Mouse (Mus musculus) NIH3T3 (cell line): Measurements from ENCODE around the gene Aknad1.

Experiments
- DNase-seq: peaks from one replicate; pipeline ENCODE4 v3.0.0-alpha.2; 2012; ENCODE audit warnings: low read depth

Gene Aknad1

GRCm38 (mm10) chr3:108739045-108739708 lies at the start of gene Aknad1:
TSS of gene Aknad1 (plus strand) at chr3:108739658.
- no peak for DNase-seq

- no peak for DNase-seq
These were observed 49.5 kb upstream of the Aknad1 start for GRCm38 (mm10) chr3:108689979-108690378.

GRCm38 (mm10) chr3:108694321-108694720 lies 45.1 kb upstream of the Aknad1 start:
- no peak for DNase-seq

GRCm38 (mm10) chr3:108698662-108699061 lies 40.8 kb upstream of the Aknad1 start:
- DNase-seq, result no peak

GRCm38 (mm10) chr3:108699786-108700185 lies 39.7 kb upstream of the Aknad1 start:
- DNase-seq, result no peak

GRCm38 (mm10) chr3:108701256-108701655 lies 38.2 kb upstream of the Aknad1 start:
- peak; percentile 70 for DNase-seq

- no peak for DNase-seq
These were observed 36.7 kb upstream of the Aknad1 start for GRCm38 (mm10) chr3:108702789-108703188.

GRCm38 (mm10) chr3:108711296-108711695 lies 28.2 kb upstream of the Aknad1 start:
- DNase-seq, result no peak

- DNase-seq, result no peak
These were observed 26.3 kb upstream of the Aknad1 start for GRCm38 (mm10) chr3:108713065-108713675.

- DNase-seq, result no peak
These were observed 24.6 kb upstream of the Aknad1 start for GRCm38 (mm10) chr3:108714837-108715236.

- no peak for DNase-seq
These were observed 21.5 kb upstream of the Aknad1 start for GRCm38 (mm10) chr3:108717896-108718502.

- no peak for DNase-seq
These were observed 20.1 kb upstream of the Aknad1 start for GRCm38 (mm10) chr3:108719357-108719756.

GRCm38 (mm10) chr3:108719761-108720160 lies 19.7 kb upstream of the Aknad1 start:
- no peak for DNase-seq

GRCm38 (mm10) chr3:108721076-108721991 lies 18.1 kb upstream of the Aknad1 start:
- peak; percentile 76 for DNase-seq

- DNase-seq, result peak; percentile 99
These were observed 17.2 kb upstream of the Aknad1 start, which contains the start of gene Gpsm2 for GRCm38 (mm10) chr3:108722036-108722872. TSS of gene Gpsm2 (minus strand) at chr3:108722309.

- no peak for DNase-seq
These were observed 13.0 kb upstream of the Aknad1 start for GRCm38 (mm10) chr3:108726413-108726812.

- no peak for DNase-seq
These were observed 12.1 kb upstream of the Aknad1 start for GRCm38 (mm10) chr3:108727344-108727743.

GRCm38 (mm10) chr3:108727776-108728175 lies 11.7 kb upstream of the Aknad1 start:
- DNase-seq, result no peak

- no peak for DNase-seq
These were observed 9.1 kb upstream of the Aknad1 start for GRCm38 (mm10) chr3:108730316-108730715.

- no peak for DNase-seq
These were observed 1.7 kb upstream of the Aknad1 start for GRCm38 (mm10) chr3:108737761-108738160.

- DNase-seq, result no peak
These were observed 4.6 kb downstream of the Aknad1 start for GRCm38 (mm10) chr3:108744060-108744459.
